Mouse (Mus musculus) limb, embryonic 10.5 days (tissue): ENCODE results near the gene Gnl3. TPM values are rescaled to one million over a fixed set of nuclear protein-coding genes. Genes with fewer than 3 reads are reported as not detected.

Experiments
- DNase-seq: peaks from one replicate; pipeline ENCODE4 v3.0.0-alpha.2; 2017; ENCODE audit warnings: low spot score
- H3K27ac ChIP-seq: fragments of 300-500 bp; sonication (generic); 2 replicates; pipeline ENCODE4 v1.5.1; 2016; ENCODE audit warnings: mild to moderate bottlenecking
- H3K27me3 ChIP-seq: fragments of 300-500 bp; sonication (generic); 2 replicates; pipeline ENCODE4 v1.6.1; 2016; ENCODE audit warnings: low read depth, mild to moderate bottlenecking; ENCODE audit not compliant: poor library complexity, severe bottlenecking
- H3K36me3 ChIP-seq: fragments of 300-500 bp; sonication (generic); 2 replicates; pipeline ENCODE4 v1.6.1; 2016; ENCODE audit warnings: mild to moderate bottlenecking, moderate library complexity
- H3K4me1 ChIP-seq: fragments of 300-500 bp; sonication (generic); 2 replicates; pipeline ENCODE4 v1.6.1; 2016
- H3K4me3 ChIP-seq: fragments of 300-500 bp; sonication (generic); 2 replicates; pipeline ENCODE4 v1.5.1; 2016; ENCODE audit warnings: mild to moderate bottlenecking, moderate library complexity
- H3K9me3 ChIP-seq: fragments of 300-500 bp; sonication (generic); replicated peaks from 2 replicates; pipeline ENCODE4 v1.6.1; 2016; ENCODE audit warnings: mild to moderate bottlenecking
- WGBS: fragments of 180-500 bp; shearing (Covaris S2); methylation state at CpG from one replicate; pipeline ENCODE4 v1.1.7; 2016; 5-methylcytosine and 5-hydroxymethylcytosine counted together
- polyA plus RNA-seq: library from polyadenylated mRNA; unstranded; fragments of >200 nt; fragmentation: Nextera tagmentation; extraction: Ambion mirVana; gene quantifications from 2 replicates; pipeline ENCODE4 v1.2.1, GENCODE M21; 2016

The Gnl3 gene
- polyA plus RNA-seq, 1 experiment from 2014 or later: 135 TPM

DNA sequence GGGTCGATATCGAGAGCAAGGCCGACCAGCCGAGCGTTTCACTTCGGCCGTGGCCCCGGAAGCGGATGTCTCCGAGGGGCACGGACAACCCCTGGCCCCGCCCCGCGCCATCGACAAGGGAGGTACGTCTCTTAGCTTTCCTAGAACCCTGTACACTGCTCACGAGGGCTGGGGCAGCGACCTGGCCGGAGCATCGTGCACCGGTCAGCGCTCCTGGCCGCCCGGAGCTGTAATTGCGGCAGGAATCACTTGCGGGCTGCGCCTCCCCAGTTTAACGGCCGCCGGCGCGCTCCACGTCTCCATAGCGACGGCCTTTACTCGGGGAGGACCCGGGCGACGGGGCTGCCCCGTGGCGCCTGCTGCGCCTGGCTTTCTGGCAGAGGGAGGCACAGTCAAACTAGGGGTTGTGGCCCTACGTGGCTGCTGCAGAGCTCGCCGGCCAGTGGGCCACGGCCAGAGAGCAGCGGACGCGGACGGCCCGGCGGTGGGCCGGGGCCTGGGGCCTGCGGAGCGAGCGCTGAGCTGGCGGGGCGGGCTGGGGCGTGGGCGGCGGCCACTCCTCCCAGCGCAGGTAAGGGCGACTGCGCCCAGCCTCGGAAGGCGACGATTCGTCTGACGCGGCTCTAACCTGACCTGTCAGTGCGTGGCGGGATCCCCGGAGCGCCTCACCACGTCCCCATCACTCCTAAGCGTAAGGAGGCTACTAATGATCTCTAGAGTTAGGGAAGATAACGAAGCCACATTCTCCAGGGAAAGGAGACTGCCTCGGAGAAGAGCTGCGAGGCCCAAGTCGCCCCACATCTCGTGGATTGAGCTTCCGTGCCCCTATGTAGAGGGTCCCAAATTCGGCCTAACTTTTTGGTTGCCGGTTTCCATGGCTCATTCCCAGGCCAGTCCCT lies 17.4 kb downstream of the Gnl3 start, which contains the start of the genes Glt8d1 and Spcs1:
Gene Glt8d1, plus strand, starts transcription at position 94 of the 899 bp plus-strand sequence.
Gene Spcs1, minus strand, starts transcription at position 366 of the 899 bp plus-strand sequence.
- peak; percentile 90 for DNase-seq
- Histone ChIP-seq H3K4me1 (peaks cover 16% of the 10 kb centered on the region), H3K36me3 (peaks cover 30% of the 10 kb centered on the region), H3K9me3 (no peaks in the 10 kb centered on the region), H3K27me3 (no peaks in the 10 kb centered on the region), H3K27ac (peak within 1 kb of the TSS; percentile 96), H3K4me3 (peak within 1 kb of the TSS; percentile 98)
- WGBS: under 1% methylated on average over 84 of the region's 84 CpGs

- Histone ChIP-seq H3K4me1 (peaks cover 16% of the 10 kb centered on the region), H3K4me3 (peak overlapping the region; percentile 98), H3K9me3 (no peaks in the 10 kb centered on the region), H3K27me3 (no peaks in the 10 kb centered on the region), H3K36me3 (peaks cover 33% of the 10 kb centered on the region), H3K27ac (peak overlapping the region; percentile 96)
- under 1% methylated on average over 21 of the region's 21 CpGs for whole genome bisulfite sequencing
- no peak for DNase-seq
Observed at GRCm38 (mm10) chr14:31000816-31001306, 18.1 kb downstream of the Gnl3 start.

GRCm38 (mm10) chr14:31000356-31000755 lies 18.6 kb downstream of the Gnl3 start:
- DNase-seq: no peak
- Histone ChIP-seq H3K4me1 (peaks cover 16% of the 10 kb centered on the region), H3K27me3 (no peaks in the 10 kb centered on the region), H3K36me3 (peaks cover 33% of the 10 kb centered on the region), H3K4me3 (peak overlapping the region; percentile 98), H3K27ac (peak overlapping the region; percentile 96; the same call in 1 of the 2 replicates), H3K9me3 (no peaks in the 10 kb centered on the region)
- 67% methylated on average over 10 of the region's 10 CpGs for WGBS

GRCm38 (mm10) chr14:30996417-30996816 lies 22.5 kb downstream of the Gnl3 start:
- no peaks in the 10 kb centered on the region for H3K27me3 ChIP-seq
- H3K36me3 ChIP-seq: peaks cover 30% of the 10 kb centered on the region
- no peak overlapping the region for H3K4me3 ChIP-seq
- H3K27ac ChIP-seq: no peak overlapping the region
- peaks cover 8% of the 10 kb centered on the region for H3K4me1 ChIP-seq
- no peak for DNase-seq
- no peaks in the 10 kb centered on the region for H3K9me3 ChIP-seq

- Histone ChIP-seq H3K36me3 (peaks cover 48% of the 10 kb centered on the region), H3K27me3 (no peaks in the 10 kb centered on the region), H3K27ac (no peak overlapping the region), H3K9me3 (no peaks in the 10 kb centered on the region), H3K4me1 (no peaks in the 10 kb centered on the region), H3K4me3 (no peak overlapping the region)
- 81% methylated on average over 3 of the region's 3 CpGs for WGBS
- DNase-seq: no peak
Observed at GRCm38 (mm10) chr14:30976222-30976621, 42.7 kb downstream of the Gnl3 start.

GRCm38 (mm10) chr14:30974204-30974603 lies 44.7 kb downstream of the Gnl3 start:
- Histone ChIP-seq H3K4me3 (no peak overlapping the region), H3K9me3 (no peaks in the 10 kb centered on the region), H3K4me1 (no peaks in the 10 kb centered on the region), H3K36me3 (peaks cover 51% of the 10 kb centered on the region), H3K27me3 (no peaks in the 10 kb centered on the region), H3K27ac (no peak overlapping the region)
- WGBS: 92% methylated on average over 6 of the region's 6 CpGs
- DNase-seq: no peak

Other genes starting within 250 kb of the Gnl3 start
- 32.0 and 37.6 TPM in 2 replicates for gene Tmem110, start 193.6 kb downstream of the Gnl3 start, polyA plus RNA-seq
- gene Mustn1, start 140.0 kb downstream of the Gnl3 start, polyA plus RNA-seq: 0.28 and 0.30 TPM in 2 replicates
- gene Itih4, start 132.7 kb downstream of the Gnl3 start, polyA plus RNA-seq: not detected in 2 replicates
- gene Itih3, start 95.4 kb downstream of the Gnl3 start, polyA plus RNA-seq: not detected in 2 replicates
- not detected in 2 replicates for gene Itih1, start 75.9 kb downstream of the Gnl3 start, polyA plus RNA-seq
- gene Nek4, start 67.8 kb downstream of the Gnl3 start, polyA plus RNA-seq: 19.7 and 19.8 TPM in 2 replicates
- 28.4 and 38.2 TPM in 2 replicates for gene Glt8d1, start 17.8 kb downstream of the Gnl3 start, polyA plus RNA-seq
- 259 and 262 TPM in 2 replicates for gene Spcs1, start 17.5 kb downstream of the Gnl3 start, polyA plus RNA-seq
- 143 and 186 TPM in 2 replicates for gene Pbrm1, start within 50 bp of the Gnl3 start, polyA plus RNA-seq
- 54.2 and 65.3 TPM in 2 replicates for gene Smim4, start 109.8 kb upstream of the Gnl3 start, polyA plus RNA-seq
- 638 and 656 TPM in 2 replicates for gene Nt5dc2, start 111.9 kb upstream of the Gnl3 start, polyA plus RNA-seq
- gene Stab1, start 149.5 kb upstream of the Gnl3 start, polyA plus RNA-seq: 14.2 and 14.5 TPM in 2 replicates
- 2.7 and 3.8 TPM in 2 replicates for gene Tnnc1, start 189.2 kb upstream of the Gnl3 start, polyA plus RNA-seq
- gene Nisch, start 197.8 kb upstream of the Gnl3 start, polyA plus RNA-seq: 491 and 543 TPM in 2 replicates
- 0.51 and 0.73 TPM in 2 replicates for gene Sema3g, start 198.7 kb upstream of the Gnl3 start, polyA plus RNA-seq
- 11.3 and 11.7 TPM in 2 replicates for gene Phf7, start 232.2 kb upstream of the Gnl3 start, polyA plus RNA-seq
- 133 and 148 TPM in 2 replicates for gene Bap1, start 232.3 kb upstream of the Gnl3 start, polyA plus RNA-seq